ENCODE assay signal across 17 mouse cellular contexts in the genomic region with DNA sequence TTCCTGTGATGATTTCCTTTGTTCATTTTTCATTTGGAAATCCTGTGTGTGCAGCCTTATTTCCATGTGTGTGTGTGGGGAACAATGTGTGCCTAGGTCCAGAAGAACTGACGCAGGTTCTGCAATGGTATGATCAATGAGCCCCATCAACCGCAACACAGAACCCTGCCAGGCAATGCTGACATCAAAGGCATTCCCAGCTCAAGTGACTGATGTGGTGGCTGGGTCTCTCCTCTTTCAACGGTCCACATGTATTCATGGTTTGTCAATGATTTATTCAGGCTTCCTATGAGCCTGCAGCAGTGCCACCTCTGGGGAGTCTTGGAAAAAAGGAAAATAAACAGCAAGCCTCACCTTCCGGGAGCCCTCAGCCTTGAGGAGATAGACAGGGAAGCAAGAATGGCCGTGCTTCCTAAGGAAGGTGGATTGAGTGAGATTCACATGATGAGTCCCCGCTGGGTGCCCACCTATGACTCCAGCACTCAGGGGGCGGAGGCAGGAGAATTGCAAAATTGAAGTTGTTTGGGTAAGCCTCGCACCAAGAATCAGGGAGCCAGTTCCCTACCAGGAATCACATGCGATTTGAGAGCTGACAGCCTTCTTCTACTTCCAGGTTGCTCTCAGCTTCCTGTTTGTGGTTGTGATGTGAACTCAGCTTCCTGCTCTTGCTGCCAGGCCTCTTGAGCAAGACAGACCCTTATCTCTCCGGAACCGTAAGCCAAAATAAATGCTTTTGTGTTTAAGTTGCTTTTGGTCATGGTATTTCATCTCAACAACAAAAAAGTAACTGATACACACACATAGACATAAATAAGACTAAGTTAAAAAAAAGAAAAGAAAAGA.
DNase-seq lines count a peak whose midpoint lies in the region; ATAC-seq and TF ChIP-seq lines count a peak whose summit lies in the region.
"Had no signal": no experiment of that assay in that cellular context is flagged by ENCODE, and none has a peak within 500 bp of the region (broad histone marks: within the 10 kb centered on the region; RNA-seq: fewer than 3 reads in every experiment).

No protein-coding gene starts in this region.

- TF ChIP-seq CTCF in bone marrow macrophage, adult 2 months (IDR thresholded peaks at IDR 0.05; ENCODE audit: low read depth, low read length), result peak; percentile 15; the same call in 1 of the 2 replicates

- H3K27ac ChIP-seq in bone marrow macrophage, adult 2 months (ENCODE audit: insufficient read depth, low read depth, low read length), result peak overlapping the region; percentile 71
- H3K27ac ChIP-seq: forebrain, embryonic 13.5 days; hindbrain, embryonic 14.5 days; limb, embryonic 10.5 days; liver, embryonic 13.5 days; neural tube, embryonic 15.5 days had no signal

- no peak for TF ChIP-seq POLR2A in bone marrow macrophage, adult 2 months (IDR thresholded peaks at IDR 0.05; ENCODE audit: borderline replicate concordance, low read depth, low read length)

- H3K4me1 ChIP-seq in bone marrow macrophage, adult 2 months (ENCODE audit: control insufficient read depth, insufficient read depth, low read length), result peaks cover 12% of the 10 kb centered on the region
- H3K4me1 ChIP-seq: forebrain, embryonic 13.5 days; liver, embryonic 13.5 days; neural tube, embryonic 15.5 days had no signal

- no peak overlapping the region for H3K4me3 ChIP-seq in bone marrow macrophage, adult 2 months (ENCODE audit: insufficient read depth, low read length)
- H3K4me3 ChIP-seq: forebrain, embryonic 13.5 days; limb, embryonic 10.5 days; liver, embryonic 13.5 days; neural tube, embryonic 15.5 days had no signal

- peak; percentile 15 to 43 for DNase-seq in kidney, postnatal 4 days
- no peak for DNase-seq in kidney, adult 9 months
- DNase-seq in MEL-GATA-1-ER (ENCODE audit: extremely low read depth, low read depth), result peak; percentile 51
- no peak for DNase-seq in spleen, postnatal 36 days (ENCODE audit: low spot score in 2 of 2)
- no peak for DNase-seq in MN1 (ENCODE audit: low spot score)
- DNase-seq: cerebellum, adult 8-10 months; heart, postnatal 10 days; layer of hippocampus, postnatal 36 days; liver, embryonic 13.5 days; spleen, adult 18-20 months; thymus, postnatal 25 days had no signal

- ATAC-seq in megakaryocyte progenitor cell, adult 5-6 weeks (replicated peaks; ENCODE audit: poor library complexity), result peak; percentile 97
- ATAC-seq: forebrain, embryonic 13.5 days had no signal

Comparison
In these comparisons a context has a peak if more than half of its experiments do, and no peak if none do; other contexts are left out.
1. DNase-seq: peak in kidney, postnatal 4 days (2 of 2) and MEL-GATA-1-ER (single experiment); none in kidney, adult 9 months (single experiment), spleen, postnatal 36 days (0 of 2) and MN1 (single experiment).